Mouse (Mus musculus) embryonic facial prominence, embryonic 14.5 days (tissue): ENCODE results near the gene Aldh1a1. TPM values are rescaled to one million over a fixed set of nuclear protein-coding genes. Genes with fewer than 3 reads are reported as not detected.
"Not testable (repeated sequence)": the region's sequence is repeated elsewhere in the genome, so short reads cannot be mapped to it uniquely, and the experiment has no call there.

Experiments used
- ATAC-seq: fragments of 200-750 bp; cut with Nextera tagmentation; 2 replicates; pipeline ENCODE4 v1.8.0; 2017; ENCODE audit warnings: low read depth, moderate number of reproducible peaks, moderate TSS enrichment
- DNase-seq: peaks from one replicate; pipeline ENCODE4 v3.0.0-alpha.2; 2015; ENCODE audit warnings: low spot score
- H3K27ac ChIP-seq: fragments of 300-500 bp; sonication (generic); replicated peaks from 2 replicates; pipeline ENCODE4 v1.5.1; 2014; ENCODE audit warnings: low read depth, mild to moderate bottlenecking, low read length, moderate library complexity
- H3K27me3 ChIP-seq: fragments of 300-500 bp; sonication (generic); replicated peaks from 2 replicates; pipeline ENCODE4 v1.6.1; 2014; ENCODE audit warnings: low read length; ENCODE audit not compliant: control insufficient read depth, insufficient read depth
- H3K36me3 ChIP-seq: fragments of 300-500 bp; sonication (generic); 2 replicates; pipeline ENCODE4 v1.6.1; 2014; ENCODE audit warnings: low read length, mixed read lengths; ENCODE audit not compliant: control insufficient read depth, insufficient read depth
- H3K4me1 ChIP-seq: fragments of 300-500 bp; sonication (generic); 2 replicates; pipeline ENCODE4 v1.6.1; 2014; ENCODE audit warnings: antibody characterized with exemption, low read length; ENCODE audit not compliant: control insufficient read depth, insufficient read depth
- H3K4me2 ChIP-seq: fragments of 300-500 bp; sonication (generic); 2 replicates; pipeline ENCODE4 v1.6.1; 2014; ENCODE audit warnings: low read depth, mild to moderate bottlenecking, low read length, moderate library complexity, mixed read lengths
- H3K4me3 ChIP-seq: fragments of 300-500 bp; sonication (generic); 2 replicates; pipeline ENCODE4 v1.5.1; 2014; ENCODE audit warnings: low read depth, mild to moderate bottlenecking, low read length
- H3K9ac ChIP-seq: fragments of 300-500 bp; sonication (generic); 2 replicates; pipeline ENCODE4 v1.6.1; 2014; ENCODE audit warnings: low read depth, mild to moderate bottlenecking, low read length, moderate library complexity, mixed read lengths
- H3K9me3 ChIP-seq: fragments of 300-500 bp; sonication (generic); 2 replicates; pipeline ENCODE4 v1.6.1; 2016; ENCODE audit warnings: low read length; ENCODE audit not compliant: control insufficient read depth
- WGBS: fragments of 180-500 bp; shearing (Covaris S2); extraction: QIAGEN DNeasy Blood & Tissue Kit; methylation state at CpG from one replicate; pipeline ENCODE4 v1.1.7; 2014; 5-methylcytosine and 5-hydroxymethylcytosine counted together
- polyA plus RNA-seq: library from polyadenylated mRNA; unstranded; fragments of >200 nt; fragmentation: Nextera tagmentation; extraction: Ambion mirVana; gene quantifications from 2 replicates; pipeline ENCODE4 v1.2.1, GENCODE M21; 2014

Gene Aldh1a1
- polyA plus RNA-seq, 1 experiment from 2014 or later, result 11.1 TPM

DNA sequence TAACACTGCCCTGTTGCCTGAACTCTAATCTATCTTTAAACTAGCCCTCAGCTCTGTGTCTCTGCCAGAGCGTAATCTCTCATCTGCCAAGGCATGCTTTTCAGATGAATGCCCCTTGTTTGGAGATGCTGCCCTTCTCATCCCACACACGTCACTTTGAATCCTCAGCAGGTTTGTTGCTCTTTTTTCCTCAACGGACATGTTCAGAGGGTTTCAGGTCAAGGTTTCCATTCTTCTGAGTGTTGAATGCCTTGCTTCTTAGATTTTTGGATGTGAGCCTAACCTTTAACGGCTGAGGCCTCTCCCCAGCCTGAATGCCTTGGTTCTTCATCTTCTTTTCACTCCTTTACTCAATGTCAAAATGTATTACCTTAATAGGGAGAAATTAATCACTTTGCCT, 16.1 kb downstream of the Aldh1a1 start:
- Histone ChIP-seq H3K4me1 (no peaks in the 10 kb centered on the region), H3K9me3 (no peaks in the 10 kb centered on the region), H3K27ac (no peak overlapping the region), H3K36me3 (no peaks in the 10 kb centered on the region), H3K9ac (no peak overlapping the region), H3K27me3 (no peaks in the 10 kb centered on the region), H3K4me3 (no peak overlapping the region), H3K4me2 (no peak overlapping the region)
- ATAC-seq (no peak), DNase-seq (peak; percentile 18)
- WGBS, result 54% methylated on average over 4 of the region's 4 CpGs

DNA sequence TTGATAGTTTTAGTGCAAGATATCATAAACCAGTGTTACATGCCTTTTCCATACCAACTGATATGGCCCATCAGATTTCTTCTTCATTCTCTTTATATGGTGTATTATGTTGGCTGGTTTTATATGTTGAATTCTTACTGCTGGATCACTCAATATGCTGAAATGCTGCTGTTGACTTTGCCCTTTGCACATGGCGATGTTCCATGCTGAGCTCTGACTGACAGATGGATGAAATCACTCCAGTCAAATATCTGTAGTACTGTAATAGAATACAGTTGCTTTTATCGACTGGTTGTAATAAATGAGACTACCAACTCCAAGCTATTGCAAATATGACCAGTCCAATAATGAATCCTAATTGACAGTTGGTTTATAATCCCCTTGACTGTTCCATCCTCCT, 19.5 kb downstream of the Aldh1a1 start:
- 79% methylated on average over 2 of the region's 2 CpGs for WGBS
- H3K9me3 ChIP-seq, result no peaks in the 10 kb centered on the region
- H3K36me3 ChIP-seq, result no peaks in the 10 kb centered on the region
- H3K9ac ChIP-seq, result no peak overlapping the region
- H3K4me2 ChIP-seq, result no peak overlapping the region
- H3K4me1 ChIP-seq, result no peaks in the 10 kb centered on the region
- DNase-seq (no peak), ATAC-seq (no peak)
- H3K27me3 ChIP-seq, result no peaks in the 10 kb centered on the region
- no peak overlapping the region for H3K4me3 ChIP-seq
- H3K27ac ChIP-seq, result no peak overlapping the region

DNA sequence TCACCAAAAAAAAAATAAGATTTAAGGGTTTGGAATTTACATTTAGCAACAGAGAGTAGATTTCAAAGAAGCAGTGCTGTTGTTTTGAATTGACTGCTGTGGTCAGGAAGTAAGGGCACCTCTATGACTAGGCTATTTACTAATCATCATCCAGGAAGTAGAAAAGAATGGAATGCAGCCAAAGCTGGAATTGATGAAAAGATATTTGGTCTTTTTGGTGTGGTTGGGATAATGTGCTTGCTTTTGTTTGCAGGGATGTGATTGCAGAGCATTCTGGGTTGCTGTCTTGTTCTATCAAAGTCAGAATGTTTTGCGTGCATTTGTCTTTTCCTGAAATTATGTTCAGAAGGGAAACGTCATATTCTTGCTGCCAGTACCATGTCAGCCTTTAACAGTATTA, 20.7 kb downstream of the Aldh1a1 start:
- DNase-seq (peak; percentile 12), ATAC-seq (no peak)
- Histone ChIP-seq H3K9ac (no peak overlapping the region), H3K9me3 (no peaks in the 10 kb centered on the region), H3K4me3 (no peak overlapping the region), H3K27me3 (no peaks in the 10 kb centered on the region), H3K4me1 (no peaks in the 10 kb centered on the region), H3K27ac (no peak overlapping the region), H3K4me2 (no peak overlapping the region), H3K36me3 (no peaks in the 10 kb centered on the region)
- WGBS, result 55% methylated on average over 2 of the region's 2 CpGs

DNA sequence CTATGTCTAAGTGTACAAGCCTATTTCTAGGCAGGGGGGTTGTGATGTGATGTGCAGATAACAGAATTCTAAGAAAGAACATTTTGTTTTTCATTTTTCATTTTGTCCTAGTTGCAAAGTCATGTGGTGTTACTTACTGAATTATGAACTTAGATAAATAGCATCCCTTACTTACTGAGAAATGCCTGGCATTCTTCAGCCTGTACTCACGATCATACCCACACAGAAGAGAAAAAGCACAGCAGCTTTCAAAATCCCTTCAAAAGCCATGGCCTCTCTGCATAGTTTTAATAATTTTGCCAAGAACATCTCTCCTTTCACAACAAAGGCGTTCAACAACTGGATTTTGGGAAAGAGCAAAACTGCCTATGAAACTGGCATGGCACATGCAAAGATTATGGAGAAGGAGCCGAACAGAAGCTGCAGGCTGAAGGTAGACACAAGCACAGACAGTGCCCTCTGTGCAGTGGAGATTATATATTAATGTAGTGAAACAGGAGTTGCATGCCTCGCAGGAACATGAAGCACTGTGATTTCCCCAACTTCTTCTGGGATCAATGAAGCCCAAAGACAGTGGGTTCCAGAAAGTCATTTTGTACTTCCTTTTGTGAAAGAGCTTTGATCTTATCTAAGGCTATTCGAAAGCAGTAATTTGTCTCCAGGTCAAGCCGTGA, 21.3 kb downstream of the Aldh1a1 start:
- DNase-seq, result peak; percentile 1
- Histone ChIP-seq H3K4me1 (no peaks in the 10 kb centered on the region), H3K4me2 (no peak overlapping the region), H3K36me3 (no peaks in the 10 kb centered on the region), H3K27me3 (no peaks in the 10 kb centered on the region), H3K9ac (no peak overlapping the region), H3K27ac (no peak overlapping the region), H3K9me3 (no peaks in the 10 kb centered on the region), H3K4me3 (no peak overlapping the region)
- WGBS, result 48% methylated on average over 6 of the region's 6 CpGs
- no peak for ATAC-seq

DNA sequence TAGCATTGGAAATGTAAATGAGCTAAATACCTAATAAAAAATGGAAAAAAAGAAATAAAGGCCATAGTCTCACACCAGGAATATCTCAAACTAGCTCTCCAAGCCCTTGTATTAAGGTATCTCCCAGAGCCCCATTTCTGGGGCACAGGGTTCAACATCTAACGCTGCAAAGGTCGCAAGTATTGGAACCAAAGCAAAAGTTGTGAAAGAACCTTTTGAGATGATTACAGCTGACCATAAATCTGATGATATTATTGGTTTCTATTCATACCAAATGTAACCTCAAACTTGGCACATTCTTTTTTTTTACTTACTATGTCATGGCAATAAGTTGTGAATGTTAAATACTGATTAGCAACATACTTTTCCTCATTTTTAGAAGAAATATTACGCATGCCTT, 24.0 kb downstream of the Aldh1a1 start:
- H3K27me3 ChIP-seq, result no peaks in the 10 kb centered on the region
- no peak for DNase-seq
- no peak overlapping the region for H3K4me3 ChIP-seq
- WGBS, result 87% methylated on average over 3 of the region's 3 CpGs
- no peak overlapping the region for H3K4me2 ChIP-seq
- no peak overlapping the region for H3K9ac ChIP-seq
- H3K36me3 ChIP-seq, result no peaks in the 10 kb centered on the region
- no peak for ATAC-seq
- H3K27ac ChIP-seq, result no peak overlapping the region
- no peaks in the 10 kb centered on the region for H3K9me3 ChIP-seq
- no peaks in the 10 kb centered on the region for H3K4me1 ChIP-seq

DNA sequence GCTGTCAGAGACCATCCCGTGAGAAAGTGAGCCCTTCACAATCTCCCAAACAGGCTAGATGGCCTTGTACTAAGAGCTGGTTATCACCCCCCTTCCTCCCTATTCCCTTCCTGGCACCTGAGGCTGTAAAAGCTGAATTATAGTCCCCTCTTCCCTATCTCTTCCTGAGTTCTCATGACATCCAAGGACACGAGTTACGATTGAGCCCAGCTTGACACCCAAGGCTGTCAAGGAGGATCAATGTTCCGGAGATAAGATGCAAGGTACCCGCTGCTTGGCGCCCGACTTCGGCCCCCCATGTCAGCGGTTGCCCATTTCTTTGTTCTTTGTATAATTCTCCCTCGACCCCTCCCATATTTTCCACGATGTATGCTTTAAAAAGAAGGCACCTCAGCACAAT, 36.6 kb downstream of the Aldh1a1 start:
- not testable (repeated sequence) for H3K36me3 ChIP-seq, ATAC-seq

DNA sequence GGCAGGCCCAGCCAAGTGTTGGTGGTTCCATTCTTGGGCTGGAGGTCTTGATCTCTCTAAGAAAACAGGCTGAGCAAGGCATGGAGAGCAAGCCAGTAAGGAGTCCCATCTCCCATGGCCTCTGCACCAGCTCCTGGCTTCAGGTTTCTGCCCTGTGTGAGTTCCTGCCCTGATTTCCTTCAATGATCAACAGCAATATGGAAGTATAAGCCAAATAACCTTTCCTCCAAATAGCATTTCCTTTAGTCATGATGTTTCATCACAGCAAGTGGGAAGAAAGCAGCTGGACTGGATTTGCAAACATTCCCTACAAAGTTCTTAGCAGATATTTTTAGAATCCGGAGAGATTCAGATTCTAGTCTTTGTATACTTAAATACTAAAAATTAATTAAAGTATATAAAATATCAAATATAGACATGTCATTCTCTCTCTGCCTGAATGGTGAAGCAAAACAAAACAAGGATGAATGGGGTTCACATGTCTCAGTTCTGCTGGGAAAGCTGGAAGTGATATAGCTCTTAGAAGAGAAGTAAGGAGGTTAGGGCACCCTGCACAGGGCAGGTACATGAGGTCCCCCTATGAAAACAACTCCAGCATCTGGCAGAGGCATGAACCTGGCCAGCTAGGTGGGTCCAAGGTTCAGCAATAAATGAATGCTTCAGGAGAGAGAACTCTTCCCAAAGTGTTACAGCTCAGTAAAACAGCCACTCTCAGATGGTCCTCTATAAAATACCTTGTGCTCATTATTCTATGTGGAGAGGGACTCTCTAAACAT, 37.6 kb downstream of the Aldh1a1 start:
- H3K9ac ChIP-seq, result no peak overlapping the region
- no peak overlapping the region for H3K27ac ChIP-seq
- DNase-seq (no peak), ATAC-seq (no peak)
- H3K36me3 ChIP-seq, result no peaks in the 10 kb centered on the region
- no peak overlapping the region for H3K4me3 ChIP-seq
- H3K4me1 ChIP-seq, result no peaks in the 10 kb centered on the region
- no peak overlapping the region for H3K4me2 ChIP-seq
- H3K9me3 ChIP-seq, result no peaks in the 10 kb centered on the region
- no peaks in the 10 kb centered on the region for H3K27me3 ChIP-seq
- WGBS, result 85% methylated on average over 1 of the region's 1 CpGs

More for the DNA sequence above, 36.6 kb downstream of the Aldh1a1 start:
- not testable (repeated sequence) for H3K27me3 ChIP-seq, DNase-seq, H3K9me3 ChIP-seq, H3K4me3 ChIP-seq, H3K27ac ChIP-seq, H3K9ac ChIP-seq, H3K4me2 ChIP-seq, H3K4me1 ChIP-seq
- WGBS, result 89% methylated on average over 11 of the region's 11 CpGs

DNA sequence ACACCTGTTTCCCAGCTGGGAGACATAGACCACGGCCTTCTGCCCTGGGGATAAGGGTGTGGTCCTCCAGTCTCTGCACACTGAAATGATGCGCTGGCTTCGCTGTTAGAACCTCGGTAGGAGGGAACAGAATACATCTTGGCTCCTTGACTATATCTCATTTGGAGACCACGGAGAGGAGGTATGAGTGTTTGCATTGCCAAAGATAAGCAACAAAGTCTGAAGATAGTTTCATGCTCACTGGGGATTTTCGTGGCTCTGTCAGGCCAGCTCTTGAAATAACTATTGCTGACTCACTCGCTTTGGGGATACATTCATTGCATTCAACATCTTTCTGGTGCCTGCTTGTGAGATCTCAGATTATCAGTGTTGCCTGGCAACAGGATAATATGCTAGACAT, 44.0 kb downstream of the Aldh1a1 start:
- no peak overlapping the region for H3K27ac ChIP-seq
- 72% methylated on average over 7 of the region's 7 CpGs for WGBS
- no peaks in the 10 kb centered on the region for H3K36me3 ChIP-seq
- no peak overlapping the region for H3K4me3 ChIP-seq
- ATAC-seq, result no peak
- H3K4me1 ChIP-seq, result no peaks in the 10 kb centered on the region
- H3K27me3 ChIP-seq, result no peaks in the 10 kb centered on the region
- no peak overlapping the region for H3K9ac ChIP-seq
- no peak overlapping the region for H3K4me2 ChIP-seq
- H3K9me3 ChIP-seq, result no peaks in the 10 kb centered on the region
- peak; percentile 11 for DNase-seq

DNA sequence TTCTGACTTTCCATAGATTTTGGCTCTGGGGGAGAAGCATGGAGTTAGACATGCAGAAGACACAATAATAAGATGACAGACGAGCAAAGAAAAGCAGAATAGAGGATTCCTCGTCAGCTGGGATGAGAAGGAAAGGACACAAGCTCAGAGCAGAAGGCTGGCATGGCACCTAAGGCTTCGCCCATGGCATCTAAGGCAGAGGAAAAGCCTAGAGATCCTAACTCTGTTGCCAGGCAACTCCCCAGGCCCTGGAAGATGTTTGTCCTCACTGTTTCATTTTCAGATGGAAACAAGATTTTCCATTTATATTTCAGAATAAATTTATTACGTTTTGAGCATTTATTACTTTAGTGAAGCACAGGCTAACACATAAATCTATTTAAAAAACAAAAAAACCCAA, 48.5 kb downstream of the Aldh1a1 start:
- Histone ChIP-seq H3K27me3 (no peaks in the 10 kb centered on the region), H3K4me3 (no peak overlapping the region), H3K4me1 (no peaks in the 10 kb centered on the region), H3K36me3 (no peaks in the 10 kb centered on the region), H3K27ac (no peak overlapping the region), H3K9ac (no peak overlapping the region), H3K9me3 (no peaks in the 10 kb centered on the region), H3K4me2 (no peak overlapping the region)
- ATAC-seq (no peak), DNase-seq (no peak)
- WGBS, result 79% methylated on average over 4 of the region's 4 CpGs
